Mouse (Mus musculus): ENCODE data around the gene Phc2.

DNA sequence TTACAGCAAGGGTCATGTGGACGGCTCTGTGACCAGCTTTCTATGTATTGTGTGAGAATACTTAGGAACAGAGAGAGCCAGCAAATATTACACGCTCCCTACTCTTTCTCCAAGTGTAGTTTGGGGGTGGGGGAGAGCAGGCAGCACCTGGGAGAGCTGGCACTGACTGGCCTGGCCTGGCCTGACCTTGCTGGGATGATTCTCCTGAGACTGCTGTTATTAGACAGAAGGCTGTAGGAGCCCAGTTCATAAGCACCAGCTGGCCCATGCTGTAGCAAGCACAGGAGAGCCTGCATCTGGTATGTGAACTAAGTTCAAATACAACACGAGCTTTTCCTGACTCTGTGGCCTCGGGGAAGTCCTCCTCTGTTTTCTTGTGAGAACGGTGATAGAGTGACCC, 38.7 kb downstream of the Phc2 start:
- TF ChIP-seq CHD2 (IDR thresholded peaks at IDR 0.05; ENCODE audit: low read depth, low read length): no peak
- no peak for TF ChIP-seq ZNF384 (IDR thresholded peaks at IDR 0.05; ENCODE audit: low read depth, low read length)
- TF ChIP-seq ZC3H11A (IDR thresholded peaks at IDR 0.05; ENCODE audit: borderline replicate concordance, low read depth, low read length): no peak
- TF ChIP-seq MAFK (IDR thresholded peaks at IDR 0.05; ENCODE audit: insufficient read depth, low read depth, low read length): no peak
- no peak for TF ChIP-seq HCFC1 (IDR thresholded peaks at IDR 0.05; ENCODE audit: borderline replicate concordance, insufficient read depth, low read length)

Data from ES-E14 (cell line).